Mouse (Mus musculus) myocyte (in vitro differentiated cells): ENCODE data around the gene Agt. TPM values are rescaled to one million over a fixed set of nuclear protein-coding genes. Genes with fewer than 3 reads are reported as not detected.

Experiments
- H3K27me3 ChIP-seq: one replicate; pipeline ENCODE4 v1.6.1; 2011; ENCODE audit not compliant: control insufficient read depth, insufficient read depth, insufficient read length
- H3K36me3 ChIP-seq: one replicate; pipeline ENCODE4 v1.6.1; 2011; ENCODE audit not compliant: control insufficient read depth, insufficient read depth
- H3K4me2 ChIP-seq: one replicate; pipeline ENCODE4 v1.6.1; 2011; ENCODE audit warnings: low read depth, control low read depth
- H3K4me3 ChIP-seq: one replicate; pipeline ENCODE4 v1.5.1; 2011; ENCODE audit warnings: mild to moderate bottlenecking, control low read depth, moderate library complexity
- H3K79me2 ChIP-seq: one replicate; pipeline ENCODE4 v1.6.1; 2011; ENCODE audit not compliant: control insufficient read depth, insufficient read depth
- H3ac ChIP-seq: one replicate; pipeline ENCODE4 v1.6.1; 2011; ENCODE audit not compliant: control insufficient read depth, insufficient read length
- CEBPB ChIP-seq: IDR thresholded peaks from 2 replicates; pipeline ENCODE4 v1.6.1; 2011; ENCODE audit warnings: mild to moderate bottlenecking, moderate library complexity; ENCODE audit not compliant: poor library complexity, insufficient read depth, severe bottlenecking
- E2F4 ChIP-seq: IDR thresholded peaks from one replicate; pipeline ENCODE4 v1.6.1; 2011; ENCODE audit warnings: mild to moderate bottlenecking, control low read depth, moderate library complexity; ENCODE audit not compliant: insufficient read depth
- MAX ChIP-seq: IDR thresholded peaks from one replicate; pipeline ENCODE4 v1.6.1; 2011; ENCODE audit warnings: low read depth, mild to moderate bottlenecking, control low read depth
- MYOD1 ChIP-seq, 3 experiments: IDR thresholded peaks; one replicate each; pipeline ENCODE4 v1.6.1; 2011; ENCODE audit warnings: control low read depth in 2 of 3, low read depth in 2 of 3, mild to moderate bottlenecking in 2 of 3, moderate library complexity in 1 of 3; ENCODE audit not compliant: insufficient read length in 2 of 3, control insufficient read depth in 1 of 3
- MYOG ChIP-seq, 3 experiments: IDR thresholded peaks; one replicate each; pipeline ENCODE4 v1.6.1; 2011; ENCODE audit warnings: control low read depth in 2 of 3, low read depth in 2 of 3, mild to moderate bottlenecking in 2 of 3; ENCODE audit not compliant: insufficient read length in 2 of 3, control insufficient read depth in 1 of 3, insufficient read depth in 1 of 3
- POLR2A ChIP-seq: IDR thresholded peaks from one replicate; pipeline ENCODE4 v1.6.1; 2011; ENCODE audit warnings: low read depth, mild to moderate bottlenecking, control low read depth, moderate library complexity; ENCODE audit not compliant: insufficient read length
- POLR2AphosphoS2 ChIP-seq: IDR thresholded peaks from one replicate; pipeline ENCODE4 v1.6.1; 2011; ENCODE audit warnings: low read depth, control low read depth; ENCODE audit not compliant: insufficient read length
- REST ChIP-seq: IDR thresholded peaks from one replicate; pipeline ENCODE4 v1.6.1; 2011; ENCODE audit warnings: mild to moderate bottlenecking, control low read depth, moderate library complexity; ENCODE audit not compliant: insufficient read depth, insufficient read length
- SRF ChIP-seq: IDR thresholded peaks from one replicate; pipeline ENCODE4 v1.6.1; 2011; ENCODE audit warnings: low read depth; ENCODE audit not compliant: control insufficient read depth, insufficient read length
- TCF12 ChIP-seq: IDR thresholded peaks from one replicate; pipeline ENCODE4 v1.6.1; 2011; ENCODE audit warnings: mild to moderate bottlenecking, control low read depth; ENCODE audit not compliant: poor library complexity, insufficient read depth, severe bottlenecking
- TCF3 ChIP-seq: IDR thresholded peaks from one replicate; pipeline ENCODE4 v1.6.1; 2011; ENCODE audit warnings: low read depth, control low read depth; ENCODE audit not compliant: insufficient read length
- USF1 ChIP-seq: IDR thresholded peaks from one replicate; pipeline ENCODE4 v1.6.1; 2011; ENCODE audit warnings: low read depth, mild to moderate bottlenecking, control low read depth, moderate library complexity
- polyA plus RNA-seq: library from polyadenylated mRNA; unstranded; fragments of >200 nt; fragmentation: generic; extraction: Trizol; gene quantifications from one replicate; pipeline ENCODE4 v1.2.1, GENCODE M21; 2012; ENCODE audit warnings: missing spikeins

Agt gene
- polyA plus RNA-seq, 1 experiment, result 0.70 TPM

DNA sequence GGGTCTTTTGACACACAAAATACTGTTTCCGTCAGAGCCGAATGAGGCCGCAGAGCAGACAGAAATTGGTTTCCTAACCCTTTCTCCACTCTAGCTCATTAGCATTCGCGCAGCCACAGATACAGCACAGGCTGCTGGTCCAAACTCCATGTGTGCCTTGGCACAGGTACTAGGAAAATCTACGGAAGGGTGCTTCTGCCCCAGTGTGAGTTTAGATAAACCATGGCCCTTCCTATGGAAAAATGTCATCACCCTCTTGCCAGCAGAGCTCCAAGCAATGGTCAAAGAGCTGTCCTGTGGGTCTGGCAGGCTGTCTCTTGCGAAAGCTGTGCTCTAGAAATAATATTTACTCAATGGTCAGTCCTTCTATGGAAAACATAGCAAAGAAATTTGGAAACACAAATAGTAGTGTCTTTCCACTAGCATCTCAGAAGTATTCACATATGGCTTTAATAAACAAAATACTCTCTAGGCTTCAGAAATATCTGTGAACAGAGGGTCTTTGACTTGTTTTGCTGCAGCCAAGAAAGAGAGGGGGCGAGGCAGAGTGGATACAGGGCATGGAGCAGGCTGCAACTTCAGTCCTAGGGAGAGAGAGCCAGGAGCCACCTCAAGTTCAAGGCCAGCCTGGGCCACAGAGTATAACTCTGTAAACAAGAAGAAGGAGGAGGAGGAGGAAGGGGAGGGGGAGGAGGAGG lies 2.4 kb upstream of the Agt start:
- TF ChIP-seq POLR2A, result no peak
- no peak for TF ChIP-seq POLR2AphosphoS2
- no peak for TF ChIP-seq TCF12
- TF ChIP-seq MYOG (IDR thresholded peaks at IDR 0.05; ENCODE audit: control insufficient read depth in 1 of 3, insufficient read depth in 1 of 3, insufficient read length in 2 of 3, low read depth in 2 of 3), result no peak
- TF ChIP-seq E2F4, result no peak
- TF ChIP-seq CEBPB, result no peak
- TF ChIP-seq SRF, result no peak
- TF ChIP-seq REST, result no peak
- H3K4me3 ChIP-seq, result no peak overlapping the region
- peaks cover 43% of the 10 kb centered on the region for H3K27me3 ChIP-seq
- no peaks in the 10 kb centered on the region for H3K36me3 ChIP-seq
- H3K79me2 ChIP-seq, result no peaks in the 10 kb centered on the region
- no peak overlapping the region for H3K4me2 ChIP-seq
- no peak overlapping the region for H3ac ChIP-seq

DNA sequence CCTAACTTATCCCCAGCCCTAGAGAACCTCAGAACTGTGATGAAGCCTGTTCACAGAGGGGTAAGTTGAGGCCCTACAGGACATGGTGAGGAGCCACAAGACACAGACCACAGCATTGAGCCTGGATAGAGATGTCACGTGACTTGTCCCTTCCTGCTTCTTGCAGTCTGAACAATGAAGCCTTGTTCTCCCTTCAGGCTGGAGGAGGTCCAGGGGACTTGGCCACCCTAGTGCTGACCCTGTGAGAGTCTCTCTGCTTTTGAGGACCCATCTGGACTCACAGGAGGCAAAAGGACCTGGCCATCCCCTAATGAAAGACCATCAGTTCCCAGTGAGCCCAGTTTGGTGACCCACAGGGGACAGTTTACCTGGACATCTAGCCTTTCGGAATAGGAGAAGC lies 406 bp downstream of the Agt start:
- no peak overlapping the region for H3ac ChIP-seq
- H3K36me3 ChIP-seq, result no peaks in the 10 kb centered on the region
- no peaks in the 10 kb centered on the region for H3K79me2 ChIP-seq
- no peak overlapping the region for H3K4me2 ChIP-seq
- TF ChIP-seq USF1 (peak; percentile 32), TCF12 (no peak), CEBPB (no peak)
- peaks cover 34% of the 10 kb centered on the region for H3K27me3 ChIP-seq
- no peak overlapping the region for H3K4me3 ChIP-seq

DNA sequence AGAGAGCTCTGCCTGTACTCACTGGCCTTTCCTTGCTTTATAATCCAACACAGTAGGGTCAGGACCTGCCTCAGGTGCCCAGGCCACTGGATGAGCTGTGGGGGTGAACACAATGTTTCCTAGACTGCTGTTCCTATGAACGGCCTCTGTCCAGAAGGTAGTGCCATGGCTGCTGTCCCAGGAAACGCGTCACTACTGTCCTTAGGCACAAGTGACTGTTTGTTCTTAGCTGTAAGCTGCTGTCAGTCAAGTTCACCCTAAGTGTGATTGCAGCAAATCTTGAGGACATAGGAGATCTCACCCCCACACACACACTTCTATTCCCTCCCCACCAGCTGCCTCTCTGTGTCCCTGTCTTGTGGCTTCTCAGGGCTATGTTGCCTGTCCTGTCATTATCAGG lies 1.9 kb downstream of the Agt start:
- no peak overlapping the region for H3K4me3 ChIP-seq
- H3ac ChIP-seq, result no peak overlapping the region
- no peak overlapping the region for H3K4me2 ChIP-seq
- H3K27me3 ChIP-seq, result peaks cover 48% of the 10 kb centered on the region
- no peaks in the 10 kb centered on the region for H3K36me3 ChIP-seq
- H3K79me2 ChIP-seq, result no peaks in the 10 kb centered on the region
- TF ChIP-seq REST (no peak), USF1 (no peak), MYOD1 (IDR thresholded peaks at IDR 0.05; ENCODE audit: control insufficient read depth in 1 of 3, insufficient read length in 2 of 3, low read depth in 2 of 3) (no peak), POLR2AphosphoS2 (no peak), TCF12 (no peak), E2F4 (no peak), CEBPB (no peak), MYOG (IDR thresholded peaks at IDR 0.05; ENCODE audit: control insufficient read depth in 1 of 3, insufficient read depth in 1 of 3, insufficient read length in 2 of 3, low read depth in 2 of 3) (no peak), TCF3 (no peak), POLR2A (no peak), SRF (no peak), MAX (no peak)

DNA sequence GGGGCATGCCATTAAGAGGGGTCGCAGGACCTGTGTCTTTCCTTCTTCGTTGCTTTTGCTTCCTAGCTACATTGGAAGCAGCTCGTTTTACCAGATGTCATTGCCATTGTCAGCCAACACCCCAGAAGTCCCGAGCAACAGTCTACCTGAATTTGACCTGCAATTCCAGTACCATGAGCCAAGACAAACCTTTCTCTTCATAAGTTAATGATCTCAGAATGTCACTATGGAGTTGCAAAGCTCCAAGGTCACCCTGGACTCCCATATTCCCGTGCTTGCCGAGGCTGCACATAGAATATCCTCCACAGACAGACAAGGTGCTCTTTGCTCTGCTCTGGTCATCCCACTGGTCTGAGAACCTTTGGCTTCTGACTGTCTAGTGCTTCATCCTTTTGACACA lies 2.4 kb downstream of the Agt start:
- Histone ChIP-seq H3K79me2 (no peaks in the 10 kb centered on the region), H3K27me3 (peaks cover 53% of the 10 kb centered on the region), H3K4me2 (no peak overlapping the region), H3ac (no peak overlapping the region), H3K4me3 (no peak overlapping the region), H3K36me3 (no peaks in the 10 kb centered on the region)
- TF ChIP-seq SRF (no peak), MYOD1 (IDR thresholded peaks at IDR 0.05; ENCODE audit: control insufficient read depth in 1 of 3, insufficient read length in 2 of 3, low read depth in 2 of 3) (no peak), POLR2AphosphoS2 (no peak), USF1 (no peak), MYOG (IDR thresholded peaks at IDR 0.05; ENCODE audit: control insufficient read depth in 1 of 3, insufficient read depth in 1 of 3, insufficient read length in 2 of 3, low read depth in 2 of 3) (no peak), REST (no peak), POLR2A (no peak), TCF3 (no peak), E2F4 (no peak), CEBPB (no peak), TCF12 (no peak), MAX (no peak)

DNA sequence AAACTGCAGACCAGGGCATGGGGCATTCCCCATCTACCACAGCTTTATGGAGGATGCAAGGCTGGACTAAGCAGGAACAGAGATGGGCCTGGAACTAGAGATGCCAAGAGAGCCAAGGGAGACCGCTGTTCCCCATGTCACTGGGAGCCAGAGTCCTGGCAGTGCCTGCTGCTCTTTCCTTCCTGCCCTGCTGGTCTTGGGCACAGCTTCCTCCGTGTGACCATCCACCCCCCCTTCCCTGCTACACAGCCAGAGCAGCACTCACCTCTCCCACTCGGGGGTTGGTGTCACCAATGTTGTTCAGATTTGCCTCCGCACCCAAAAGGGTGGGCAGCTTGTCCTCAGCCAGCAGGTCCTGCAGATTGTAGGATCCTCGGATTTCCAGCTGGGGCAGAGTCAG lies 12.0 kb downstream of the Agt start:
- no peak overlapping the region for H3K4me3 ChIP-seq
- H3ac ChIP-seq, result no peak overlapping the region
- peaks cover 31% of the 10 kb centered on the region for H3K27me3 ChIP-seq
- H3K4me2 ChIP-seq, result no peak overlapping the region
- no peaks in the 10 kb centered on the region for H3K36me3 ChIP-seq
- no peak for TF ChIP-seq POLR2AphosphoS2
- no peak for TF ChIP-seq TCF3
- no peak for TF ChIP-seq POLR2A
- no peak for TF ChIP-seq MYOG (IDR thresholded peaks at IDR 0.05; ENCODE audit: control insufficient read depth in 1 of 3, insufficient read depth in 1 of 3, insufficient read length in 2 of 3, low read depth in 2 of 3)
- no peak for TF ChIP-seq SRF
- H3K79me2 ChIP-seq, result no peaks in the 10 kb centered on the region
